Mouse (Mus musculus) spleen, adult 2 months (tissue): ENCODE results near the gene Tada2b. TPM values are rescaled to one million over a fixed set of nuclear protein-coding genes. Genes with fewer than 3 reads are reported as not detected.

Source experiments
- DNase-seq, 2 experiments: peaks; one replicate each; pipeline versions ENCODE4 v3.0.0 to v3.0.0-alpha.2; 2012 to 2021; ENCODE audit warnings: low spot score in 2 of 2, low read depth in 1 of 2
- H3K27ac ChIP-seq: fragments of 200-500 bp; 2 replicates; pipeline ENCODE4 v1.5.1; 2012; ENCODE audit warnings: low read length, inconsistent platforms; ENCODE audit not compliant: insufficient read depth
- H3K27me3 ChIP-seq: fragments of 200-500 bp; 2 replicates; pipeline ENCODE4 v1.6.1; 2012; ENCODE audit warnings: mild to moderate bottlenecking, moderate library complexity, low read length, inconsistent platforms; ENCODE audit not compliant: control insufficient read depth, insufficient read depth
- H3K36me3 ChIP-seq: fragments of 200-500 bp; 2 replicates; pipeline ENCODE4 v1.6.1; 2012; ENCODE audit warnings: mild to moderate bottlenecking, low read length, inconsistent platforms; ENCODE audit not compliant: control insufficient read depth, insufficient read depth
- H3K4me1 ChIP-seq: fragments of 200-500 bp; 2 replicates; pipeline ENCODE4 v1.6.1; 2011; ENCODE audit warnings: inconsistent platforms; ENCODE audit not compliant: control insufficient read depth, insufficient read depth, insufficient read length
- H3K4me3 ChIP-seq: fragments of 200-500 bp; 2 replicates; pipeline ENCODE4 v1.5.1; 2011; ENCODE audit warnings: mild to moderate bottlenecking, inconsistent platforms; ENCODE audit not compliant: insufficient read depth, insufficient read length; ENCODE audit errors: extremely low read depth
- CTCF ChIP-seq: fragments of 200-500 bp; IDR thresholded peaks from 2 replicates; pipeline ENCODE4 v1.5.1; 2011; ENCODE audit warnings: mild to moderate bottlenecking, inconsistent platforms; ENCODE audit not compliant: insufficient read depth, insufficient read length, insufficient replicate concordance; ENCODE audit errors: extremely low read depth
- POLR2A ChIP-seq: fragments of 200-500 bp; IDR thresholded peaks from 2 replicates; pipeline ENCODE4 v1.6.1; 2011; ENCODE audit warnings: low read depth, low read length, inconsistent platforms
- WGBS: fragments of 180-500 bp; shearing (Covaris S2); methylation state at CpG from one replicate; pipeline ENCODE4 v1.1.7; 2018; 5-methylcytosine and 5-hydroxymethylcytosine counted together
- polyA plus RNA-seq: library from polyadenylated mRNA; depleted of rRNA; stranded (reverse); fragments of >200 nt; gene quantifications from 2 replicates; pipeline ENCODE4 v1.2.3, GENCODE M21; 2012

Tada2b gene
- polyA plus RNA-seq, 1 experiment = 10.3 TPM

GRCm38 (mm10) chr5:36457706-36458105 lies 26.4 kb downstream of the Tada2b start:
- H3K4me1 ChIP-seq = peaks cover 5% of the 10 kb centered on the region; the same call in 1 of the 2 replicates
- H3K36me3 ChIP-seq = no peaks in the 10 kb centered on the region
- no peaks in the 10 kb centered on the region for H3K27me3 ChIP-seq
- H3K4me3 ChIP-seq = no peak overlapping the region
- no peak for TF ChIP-seq CTCF
- TF ChIP-seq POLR2A = no peak
- WGBS = 80% methylated on average over 4 of the region's 4 CpGs
- no peak overlapping the region for H3K27ac ChIP-seq
- no peak for DNase-seq

GRCm38 (mm10) chr5:36452821-36453220 lies 31.3 kb downstream of the Tada2b start:
- H3K4me1 ChIP-seq = peaks cover 19% of the 10 kb centered on the region; the same call in 1 of the 2 replicates
- no peaks in the 10 kb centered on the region for H3K36me3 ChIP-seq
- TF ChIP-seq CTCF (no peak), POLR2A (peak; percentile 2; the same call in 1 of the 2 replicates)
- no peak overlapping the region for H3K4me3 ChIP-seq
- H3K27ac ChIP-seq = peak overlapping the region; percentile 40
- peak in 1 of 2 experiments; percentile 40 for DNase-seq
- no peaks in the 10 kb centered on the region for H3K27me3 ChIP-seq
- WGBS = 19% methylated on average over 6 of the region's 6 CpGs

DNA sequence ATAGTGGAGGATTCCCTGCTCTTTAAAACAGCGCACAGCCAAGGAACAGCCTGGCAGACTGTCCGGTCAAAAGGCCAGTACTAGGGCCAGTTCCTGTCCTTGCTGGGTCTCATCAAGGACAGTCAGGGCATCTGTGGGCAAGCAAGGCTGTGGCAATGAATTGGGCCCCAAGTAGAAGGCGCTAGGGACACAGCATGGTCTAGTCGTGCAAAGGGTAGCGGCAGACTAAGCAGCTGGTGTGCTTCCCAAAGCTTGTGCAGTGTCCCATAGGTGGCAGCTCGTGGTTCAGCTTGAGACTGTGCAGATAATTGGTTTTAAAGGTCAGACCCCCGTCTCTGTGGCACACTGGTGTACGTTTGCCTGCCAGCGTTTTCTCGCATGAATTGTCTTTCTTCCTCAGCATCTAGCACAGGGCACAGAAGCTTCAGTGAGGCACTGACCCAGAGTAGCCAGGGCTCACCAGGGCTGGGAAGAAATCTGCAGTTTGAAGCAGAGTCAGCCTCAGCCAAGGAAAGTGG lies 32.2 kb downstream of the Tada2b start:
- WGBS = 68% methylated on average over 10 of the region's 10 CpGs
- no peak overlapping the region for H3K4me3 ChIP-seq
- no peaks in the 10 kb centered on the region for H3K27me3 ChIP-seq
- no peak overlapping the region for H3K27ac ChIP-seq
- H3K4me1 ChIP-seq = peaks cover 19% of the 10 kb centered on the region; the same call in 1 of the 2 replicates
- DNase-seq = no peak
- no peak for TF ChIP-seq POLR2A
- TF ChIP-seq CTCF = no peak
- no peaks in the 10 kb centered on the region for H3K36me3 ChIP-seq

GRCm38 (mm10) chr5:36451119-36451518 lies 33.0 kb downstream of the Tada2b start:
- TF ChIP-seq CTCF = no peak
- no peak for TF ChIP-seq POLR2A
- WGBS = 19% methylated on average over 10 of the region's 10 CpGs
- Histone ChIP-seq H3K4me1 (peaks cover 19% of the 10 kb centered on the region; the same call in 1 of the 2 replicates), H3K36me3 (no peaks in the 10 kb centered on the region), H3K4me3 (no peak overlapping the region), H3K27ac (no peak overlapping the region), H3K27me3 (no peaks in the 10 kb centered on the region)
- no peak for DNase-seq

GRCm38 (mm10) chr5:36449710-36450358 lies 34.3 kb downstream of the Tada2b start:
- Histone ChIP-seq H3K36me3 (no peaks in the 10 kb centered on the region), H3K4me3 (no peak overlapping the region), H3K27ac (no peak overlapping the region), H3K4me1 (peaks cover 19% of the 10 kb centered on the region; the same call in 1 of the 2 replicates), H3K27me3 (no peaks in the 10 kb centered on the region)
- no peak for TF ChIP-seq CTCF
- no peak for TF ChIP-seq POLR2A
- 81% methylated on average over 6 of the region's 6 CpGs for WGBS
- no peak for DNase-seq

GRCm38 (mm10) chr5:36447872-36448271 lies 36.2 kb downstream of the Tada2b start:
- H3K4me1 ChIP-seq = peaks cover 15% of the 10 kb centered on the region; the same call in 1 of the 2 replicates
- DNase-seq = no peak
- WGBS = 92% methylated on average over 12 of the region's 12 CpGs
- H3K4me3 ChIP-seq = no peak overlapping the region
- H3K27ac ChIP-seq = no peak overlapping the region
- TF ChIP-seq CTCF (no peak), POLR2A (no peak)
- H3K36me3 ChIP-seq = no peaks in the 10 kb centered on the region
- no peaks in the 10 kb centered on the region for H3K27me3 ChIP-seq

DNA sequence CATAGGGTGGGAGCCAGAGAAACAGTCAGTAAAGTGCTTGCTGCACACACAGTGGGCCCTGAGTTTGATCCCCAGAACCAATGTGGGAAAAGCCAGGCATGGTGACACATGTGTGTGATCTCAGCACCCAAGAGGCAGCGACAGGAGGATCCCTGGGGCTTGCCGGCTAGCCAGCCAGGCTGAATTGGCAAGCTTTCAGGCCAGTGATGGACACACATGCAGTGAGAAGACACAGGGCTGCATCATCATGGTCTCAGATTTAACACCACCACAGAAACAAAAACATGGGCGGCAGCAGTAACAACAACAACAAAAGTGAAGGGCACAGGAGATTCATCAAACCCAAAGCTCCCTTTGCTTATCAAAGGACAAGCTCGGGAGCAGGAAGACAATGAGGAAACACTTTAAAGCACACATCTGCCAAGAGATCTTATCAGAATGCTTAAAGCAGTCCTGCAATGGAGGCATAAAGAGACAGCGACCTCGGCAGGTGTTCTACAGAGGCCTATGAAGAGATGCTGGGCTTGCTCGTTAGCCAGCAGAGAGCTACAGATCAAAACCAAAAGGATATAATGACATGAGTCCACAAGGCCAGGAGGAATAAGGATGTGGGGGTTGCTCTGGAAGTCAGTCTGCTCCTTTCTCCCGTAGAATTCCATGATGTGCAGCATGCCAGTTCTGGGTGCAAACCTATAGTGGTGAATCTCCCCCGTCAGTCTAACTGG lies 37.8 kb downstream of the Tada2b start:
- no peak for DNase-seq
- Histone ChIP-seq H3K27me3 (no peaks in the 10 kb centered on the region), H3K36me3 (no peaks in the 10 kb centered on the region), H3K4me3 (no peak overlapping the region), H3K27ac (no peak overlapping the region), H3K4me1 (peaks cover 2% of the 10 kb centered on the region; the same call in 1 of the 2 replicates)
- TF ChIP-seq POLR2A (no peak), CTCF (no peak)
- WGBS = 40% methylated on average over 9 of the region's 9 CpGs
